ENCODE assay signal across 18 mouse cellular contexts in the genomic region with DNA sequence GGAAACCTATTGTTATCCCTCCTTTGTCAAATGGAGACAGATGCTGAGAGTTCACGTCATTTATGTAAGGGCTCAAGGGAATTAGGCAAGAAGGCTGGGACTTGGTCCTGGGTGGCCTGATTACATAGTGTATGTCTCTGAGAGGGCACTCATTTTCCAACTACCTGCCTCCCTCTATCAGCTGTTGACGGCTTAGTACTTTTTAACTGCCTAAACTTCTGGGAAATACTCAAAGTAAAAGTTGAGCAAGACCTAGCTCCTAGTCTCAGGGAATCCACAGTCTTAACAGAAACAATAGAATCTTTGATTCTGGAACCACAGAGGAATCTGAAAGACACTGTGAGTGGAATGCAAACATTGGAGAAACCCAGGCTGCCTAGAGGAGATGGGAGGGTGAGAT.
"Had no signal": no experiment of that assay in that cellular context is flagged by ENCODE, and none has a peak within 500 bp of the region (broad histone marks: within the 10 kb centered on the region; RNA-seq: fewer than 3 reads in every experiment).

No protein-coding gene starts in this region.

- H3K27me3 ChIP-seq: liver, embryonic 13.5 days; liver, embryonic 15.5 days; megakaryocyte, embryonic 14.5 days; midbrain, embryonic 13.5 days; midbrain, embryonic 15.5 days; neural tube, embryonic 12.5 days; stomach, embryonic 15.5 days had no signal

- ATAC-seq: liver, postnatal 0 days; midbrain, embryonic 13.5 days; midbrain, embryonic 15.5 days had no signal

- H3K9ac ChIP-seq: liver, embryonic 13.5 days; liver, embryonic 15.5 days; liver, postnatal 0 days; midbrain, embryonic 13.5 days; midbrain, embryonic 15.5 days; neural tube, embryonic 12.5 days; stomach, embryonic 15.5 days had no signal

- H3K4me2 ChIP-seq: liver, embryonic 11.5 days; liver, embryonic 13.5 days; liver, embryonic 15.5 days; midbrain, embryonic 11.5 days; midbrain, embryonic 13.5 days; midbrain, embryonic 15.5 days; neural tube, embryonic 12.5 days; stomach, embryonic 15.5 days had no signal

- DNase-seq: liver, embryonic 13.5 days; liver, postnatal 0 days; lung, postnatal 10 days; lung, postnatal 36 days; right cerebral cortex, postnatal 14 days; thymus, adult 2 months; thymus, postnatal 25 days; thymus, postnatal 4 days had no signal

- H3K36me3 ChIP-seq: liver, embryonic 13.5 days; liver, embryonic 15.5 days; midbrain, embryonic 13.5 days; midbrain, embryonic 15.5 days; neural tube, embryonic 12.5 days; stomach, embryonic 15.5 days had no signal

- H3K9me3 ChIP-seq: liver, embryonic 13.5 days; liver, embryonic 15.5 days; megakaryocyte, embryonic 14.5 days; midbrain, embryonic 13.5 days; midbrain, embryonic 15.5 days; neural tube, embryonic 12.5 days; stomach, embryonic 15.5 days had no signal

- H3K4me1 ChIP-seq: liver, embryonic 13.5 days; liver, embryonic 15.5 days; megakaryocyte, embryonic 14.5 days; midbrain, embryonic 13.5 days; midbrain, embryonic 15.5 days; neural tube, embryonic 12.5 days; stomach, embryonic 15.5 days had no signal

- H3K27ac ChIP-seq: liver, embryonic 13.5 days; liver, embryonic 15.5 days; macrophage; midbrain, embryonic 13.5 days; midbrain, embryonic 15.5 days; neural tube, embryonic 12.5 days; stomach, embryonic 15.5 days; stomach, postnatal 0 days had no signal

- H3K4me3 ChIP-seq: liver, embryonic 13.5 days; liver, embryonic 15.5 days; megakaryocyte, embryonic 14.5 days; midbrain, embryonic 13.5 days; midbrain, embryonic 15.5 days; neural tube, embryonic 12.5 days; stomach, embryonic 15.5 days had no signal
